Mouse (Mus musculus): ENCODE results near the gene Tnni2.

GRCm38 (mm10) chr7:142470171-142470691, 28.6 kb downstream of the Tnni2 start:
- no peak for TF ChIP-seq POLR2A (IDR thresholded peaks at IDR 0.05; ENCODE audit: borderline replicate concordance, control insufficient read depth, low read depth, low read length)
- TF ChIP-seq CTCF (IDR thresholded peaks at IDR 0.05; ENCODE audit: control insufficient read depth, insufficient read depth, low read length) = no peak
